Mouse (Mus musculus): ENCODE data around the gene En1. TPM values are rescaled to one million over a fixed set of nuclear protein-coding genes. Genes with fewer than 3 reads are reported as not detected.

En1 gene
- total RNA-seq (2021): not detected

DNA sequence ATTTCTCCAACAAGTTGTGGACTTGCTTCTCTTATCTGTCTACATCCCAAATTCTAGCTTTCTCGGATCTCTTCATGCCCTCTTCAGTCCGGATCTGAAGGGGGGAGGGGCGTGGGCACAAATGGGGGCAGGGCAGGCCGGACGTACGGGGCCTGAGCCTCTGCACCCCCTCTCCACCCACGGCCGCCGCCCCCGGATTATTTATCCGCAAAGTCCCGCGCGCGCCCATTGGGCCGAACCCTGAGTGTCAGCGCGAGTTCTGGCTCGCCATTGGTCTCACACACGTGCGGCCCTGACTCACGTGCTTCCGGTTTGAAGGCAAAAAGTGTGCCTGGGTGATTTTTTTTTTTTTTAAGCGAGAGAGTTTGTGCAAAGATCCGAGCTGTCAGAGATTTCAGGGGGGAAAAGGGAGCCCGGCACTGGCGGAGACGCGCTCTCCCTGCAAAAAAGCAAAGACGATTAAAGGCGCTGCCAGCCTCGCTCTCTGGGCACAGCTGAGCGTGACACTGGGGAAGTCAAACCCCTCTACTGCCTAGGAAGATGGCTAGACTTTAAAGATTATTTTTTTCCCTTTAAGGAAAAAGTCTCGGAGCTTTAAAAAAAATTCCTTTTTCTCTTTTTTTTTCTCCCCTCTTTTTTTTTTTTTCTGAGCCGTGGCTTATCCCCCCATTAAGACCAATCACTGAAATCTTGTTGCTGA, at the start of gene En1:
Gene En1, plus strand, starts transcription at position 388 of the 700 bp plus-strand sequence.
- DNase-seq: no peak
- intact Hi-C loops (cut with DNase I): loop anchor here (5.0 kb wide), 1 partner anchor 155 kb away; no protein-coding TSS in a partner anchor

- intact Hi-C loops (cut with DNase I): no loop called here
- no peak for DNase-seq
Observed at GRCm38 (mm10) chr1:120556926-120557846, 45.0 kb upstream of the En1 start.

GRCm38 (mm10) chr1:120558341-120559285, 43.6 kb upstream of the En1 start:
- intact Hi-C loops (cut with DNase I): no loop called here

DNA sequence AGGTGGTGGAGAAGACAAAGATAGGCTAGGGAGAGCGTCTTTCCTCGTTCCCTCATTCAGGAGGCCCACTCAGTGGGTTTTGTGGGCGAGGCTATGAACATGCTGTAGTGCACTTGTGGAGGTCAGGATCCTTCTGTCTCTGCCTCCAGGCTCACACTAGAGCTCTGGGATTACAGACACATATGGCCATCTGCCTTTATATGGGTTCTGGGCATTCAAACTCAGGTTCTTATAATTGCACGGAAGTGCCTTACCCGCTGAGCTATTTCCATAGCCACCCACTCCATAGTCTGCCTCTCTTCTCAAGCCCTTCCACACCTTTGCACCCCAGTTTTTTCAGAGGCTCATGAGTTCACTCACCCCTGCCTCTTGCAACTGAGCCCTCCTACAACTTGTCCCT, 42.3 kb upstream of the En1 start:
- no peak for DNase-seq
- intact Hi-C loops (cut with DNase I): no loop called here

More at GRCm38 (mm10) chr1:120558341-120559285, 43.6 kb upstream of the En1 start:
- DNase-seq: no peak

DNA sequence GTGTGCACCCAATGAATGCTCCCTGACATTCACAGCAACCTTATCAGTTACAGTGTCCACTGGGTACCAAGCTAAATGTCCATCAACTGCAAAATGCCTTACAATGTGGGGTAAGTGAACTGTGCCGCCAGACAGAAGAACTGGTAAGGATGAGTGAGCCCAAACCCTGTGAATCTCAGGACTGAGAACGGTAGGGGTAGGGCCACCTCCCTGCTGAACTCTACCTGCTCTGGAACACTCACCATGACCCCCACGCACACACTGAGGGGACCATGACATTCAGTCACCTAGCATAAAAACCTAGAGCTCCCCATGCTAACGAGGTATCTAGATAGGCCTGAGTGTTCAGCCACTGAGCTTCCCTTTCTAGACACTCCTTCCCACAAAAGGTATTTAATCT, 20.9 kb upstream of the En1 start:
- no peak for DNase-seq
- intact Hi-C loops (cut with DNase I): no loop called here

DNA sequence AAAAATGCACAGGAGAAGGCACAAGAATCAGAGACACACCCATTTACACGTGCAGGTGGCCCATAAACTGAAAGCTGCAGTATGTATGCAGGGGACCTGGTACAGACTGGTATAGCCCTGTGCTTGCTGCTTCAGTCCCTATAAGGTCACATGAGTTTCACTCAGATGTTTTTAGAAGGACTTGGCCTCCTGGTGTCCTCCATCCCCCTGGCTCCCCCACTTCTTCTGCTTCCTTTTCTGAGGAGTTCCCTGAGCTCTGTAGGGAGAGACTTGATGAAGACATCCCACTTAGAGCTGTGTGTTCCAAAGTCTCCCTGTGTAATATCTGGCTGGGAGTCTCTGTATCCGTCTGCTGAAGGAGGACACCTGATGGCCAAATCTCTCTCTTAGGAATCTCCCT, 16.7 kb upstream of the En1 start:
- intact Hi-C loops (cut with DNase I): loop anchor here (5.0 kb wide), 1 partner anchor 832 kb away; no protein-coding TSS in a partner anchor
- no peak for DNase-seq

GRCm38 (mm10) chr1:120586500-120587110, 15.6 kb upstream of the En1 start:
- DNase-seq: peak; percentile 63 to 76
- intact Hi-C loops (cut with DNase I): loop anchor here (1.0 to 5.0 kb wide), 3 partner anchors 594 to 831 kb away; no protein-coding TSS in a partner anchor

GRCm38 (mm10) chr1:120587431-120587830, 14.8 kb upstream of the En1 start:
- no peak for DNase-seq
- intact Hi-C loops (cut with DNase I): loop anchor here (5.0 kb wide), 1 partner anchor 830 kb away; no protein-coding TSS in a partner anchor

DNA sequence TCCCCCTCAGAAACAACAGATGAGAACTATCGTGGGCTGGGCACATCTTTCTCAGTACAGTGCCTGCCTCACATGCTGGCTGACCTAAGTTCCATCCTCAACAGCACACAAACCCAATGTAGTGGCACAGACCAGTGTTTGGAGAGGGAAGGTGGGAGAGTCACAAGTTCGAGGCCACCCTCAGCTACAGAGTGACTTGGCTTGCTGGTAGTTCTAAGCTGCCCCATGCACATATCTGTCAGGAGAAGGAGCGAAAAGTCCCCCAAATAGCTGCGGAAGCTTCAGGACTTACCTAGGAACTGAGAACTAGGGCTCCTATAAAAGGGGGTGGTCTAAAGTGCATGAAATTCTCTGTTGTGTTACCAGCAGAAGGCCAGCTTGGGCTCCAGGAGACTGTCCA, 14.3 kb upstream of the En1 start:
- intact Hi-C loops (cut with DNase I): loop anchor here (5.0 kb wide), 1 partner anchor 829 kb away; no protein-coding TSS in a partner anchor
- no peak for DNase-seq

GRCm38 (mm10) chr1:120588362-120589027, 13.7 kb upstream of the En1 start:
- intact Hi-C loops (cut with DNase I): loop anchor here (5.0 kb wide), 1 partner anchor 829 kb away; no protein-coding TSS in a partner anchor

GRCm38 (mm10) chr1:120593236-120593919, 8.8 kb upstream of the En1 start:
- intact Hi-C loops (cut with DNase I): loop anchor here (5.0 kb wide), 1 partner anchor 459 kb away; no protein-coding TSS in a partner anchor
- no peak for DNase-seq

More at GRCm38 (mm10) chr1:120588362-120589027, 13.7 kb upstream of the En1 start:
- DNase-seq: no peak

DNA sequence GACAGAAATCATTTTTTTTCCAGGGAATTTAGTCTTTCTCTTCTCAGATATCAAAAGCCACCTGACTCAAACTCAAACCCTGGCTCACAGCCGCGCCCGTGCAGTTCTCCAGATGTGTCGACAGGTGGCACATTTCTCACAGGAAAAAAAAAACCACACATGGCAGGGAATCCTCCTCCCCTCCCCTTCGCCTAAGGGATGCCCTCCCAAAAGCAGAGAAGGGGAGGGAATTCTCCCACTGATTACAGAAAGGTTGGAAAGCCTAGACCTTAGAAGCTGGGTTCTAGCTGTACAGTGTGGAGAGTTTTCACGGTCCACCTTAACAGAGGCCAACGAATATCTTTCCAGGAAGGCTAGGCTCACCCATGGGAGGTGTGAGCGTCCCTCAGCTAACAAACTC, 7.6 kb upstream of the En1 start:
- intact Hi-C loops (cut with DNase I): loop anchor here (2.0 to 5.0 kb wide), 2 partner anchors 458 to 586 kb away; no protein-coding TSS in a partner anchor
- no peak for DNase-seq

- no peak for DNase-seq
- intact Hi-C loops (cut with DNase I): loop anchor here (2.0 kb wide), 1 partner anchor 585 kb away; no protein-coding TSS in a partner anchor
Observed at GRCm38 (mm10) chr1:120595471-120596240, 6.6 kb upstream of the En1 start.

- intact Hi-C loops (cut with DNase I): no loop called here
- no peak for DNase-seq
Observed at GRCm38 (mm10) chr1:120596319-120596718, 5.9 kb upstream of the En1 start.

- intact Hi-C loops (cut with DNase I): no loop called here
- no peak for DNase-seq
Observed at GRCm38 (mm10) chr1:120596784-120597183, 5.4 kb upstream of the En1 start.

- no peak for DNase-seq
- intact Hi-C loops (cut with DNase I): no loop called here
Observed at GRCm38 (mm10) chr1:120597271-120597670, 4.9 kb upstream of the En1 start.

DNA sequence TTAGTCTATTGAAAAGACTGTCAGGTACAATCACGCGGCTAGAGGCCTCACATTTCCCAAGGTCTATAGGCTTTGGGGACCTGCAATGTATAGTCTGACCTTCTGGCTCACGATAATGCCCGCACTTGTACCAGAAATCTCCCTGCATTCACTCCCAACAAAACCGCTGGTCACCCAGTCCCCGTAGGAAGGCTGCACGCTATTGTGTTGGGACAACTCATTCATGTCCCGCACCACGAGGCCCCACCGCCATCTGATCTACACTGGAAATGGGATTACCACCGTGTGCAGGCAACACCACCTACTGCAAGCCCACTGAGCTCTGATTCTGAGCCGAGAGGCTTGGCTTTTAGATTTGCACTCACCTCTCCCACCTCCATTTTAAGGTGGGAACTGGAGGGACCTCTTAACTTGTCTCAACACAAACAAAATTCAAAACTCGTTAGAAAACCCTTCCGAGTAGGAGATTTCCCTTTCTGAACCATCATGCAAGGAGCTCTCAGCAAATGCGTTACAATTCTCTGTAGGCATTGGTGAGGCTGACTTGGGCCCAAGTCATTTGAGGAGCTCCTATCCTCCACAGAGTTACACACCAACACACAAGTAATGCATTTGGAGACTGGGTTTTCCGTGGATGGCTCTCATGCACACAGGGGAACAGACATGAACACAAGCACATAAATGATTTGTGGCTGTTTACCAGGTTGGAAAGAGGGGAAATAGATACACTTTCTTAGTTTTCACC, 3.9 kb upstream of the En1 start:
- intact Hi-C loops (cut with DNase I): no loop called here
- DNase-seq: no peak

All from heart, postnatal 10 days (tissue).